Mouse (Mus musculus): ENCODE results near the gene Flrt2. TPM values are rescaled to one million over a fixed set of nuclear protein-coding genes. Genes with fewer than 3 reads are reported as not detected.
A peak's percentile ranks its signal among the peaks of the same experiment; 100 is the strongest.

Gene Flrt2
- total RNA-seq, 2 experiments from 2014 or later = 39.9 to 41.2 TPM

GRCm38 (mm10) chr12:95723265-95723664 lies 31.2 kb downstream of the Flrt2 start:
- DNase-seq (ENCODE audit: low spot score in 2 of 2) = no peak

DNA sequence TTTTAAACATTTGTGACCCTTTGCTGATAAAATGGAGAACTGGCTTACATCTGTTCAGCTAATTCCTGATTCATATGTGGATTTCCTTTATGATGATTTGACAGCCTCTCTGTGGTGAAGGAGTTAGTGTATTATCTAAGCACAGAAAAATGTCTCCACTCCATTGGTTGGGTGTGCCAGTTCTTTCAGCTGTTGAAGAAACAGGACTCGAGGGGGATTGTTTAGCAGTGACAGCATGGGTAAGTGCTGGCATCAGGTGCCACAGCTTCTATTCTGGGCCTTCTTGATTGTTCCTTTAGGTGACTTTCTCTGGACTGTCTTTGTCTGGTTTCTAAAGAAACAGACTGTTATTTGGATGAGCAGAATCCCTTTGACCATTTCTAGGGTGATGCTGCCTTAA lies 42.0 kb downstream of the Flrt2 start:
- no peak for DNase-seq (ENCODE audit: low spot score in 2 of 2)

DNA sequence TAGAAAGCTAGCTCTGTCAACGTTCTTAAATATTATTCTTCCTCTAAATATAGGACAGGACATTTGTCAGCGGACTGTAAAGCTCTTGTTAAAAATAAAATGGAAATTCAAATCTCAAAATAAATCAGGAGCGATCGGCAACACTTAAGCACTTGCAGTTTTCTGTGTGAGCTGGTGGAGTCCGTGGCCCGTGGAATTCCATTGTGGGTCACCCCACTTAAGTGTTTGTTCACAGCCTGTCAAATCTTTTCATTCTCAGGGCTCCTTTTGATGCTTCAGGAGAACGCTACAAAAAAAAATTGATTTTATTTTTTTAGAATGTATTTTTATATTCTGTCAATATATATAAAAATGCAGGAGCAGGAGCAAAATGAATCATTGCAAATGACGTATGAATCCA lies 45.5 kb downstream of the Flrt2 start:
- no peak for DNase-seq (ENCODE audit: low spot score in 2 of 2)

DNA sequence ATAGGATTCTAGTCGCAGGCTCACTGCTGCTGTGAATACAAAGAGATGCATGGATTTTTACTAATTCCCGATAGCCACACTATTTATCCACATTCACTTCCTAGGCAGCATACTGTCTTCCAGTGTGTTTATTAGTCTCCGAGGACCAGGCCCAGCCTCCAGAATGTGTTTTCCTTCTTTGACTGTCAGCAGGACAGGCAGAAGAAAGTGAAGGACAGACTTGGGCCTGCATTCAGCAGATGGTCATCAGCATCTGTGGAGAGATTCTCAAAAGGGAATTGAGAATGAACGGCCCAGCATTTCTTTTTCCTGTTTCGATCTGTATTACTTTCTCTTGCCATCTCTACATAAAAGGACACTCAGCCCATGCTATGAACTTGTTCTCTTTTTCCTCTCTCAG lies 46.0 kb downstream of the Flrt2 start:
- DNase-seq (ENCODE audit: low spot score in 2 of 2) = no peak

- no peak for DNase-seq (ENCODE audit: low spot score in 2 of 2)
These were observed 46.6 kb downstream of the Flrt2 start for GRCm38 (mm10) chr12:95738491-95739135.

DNA sequence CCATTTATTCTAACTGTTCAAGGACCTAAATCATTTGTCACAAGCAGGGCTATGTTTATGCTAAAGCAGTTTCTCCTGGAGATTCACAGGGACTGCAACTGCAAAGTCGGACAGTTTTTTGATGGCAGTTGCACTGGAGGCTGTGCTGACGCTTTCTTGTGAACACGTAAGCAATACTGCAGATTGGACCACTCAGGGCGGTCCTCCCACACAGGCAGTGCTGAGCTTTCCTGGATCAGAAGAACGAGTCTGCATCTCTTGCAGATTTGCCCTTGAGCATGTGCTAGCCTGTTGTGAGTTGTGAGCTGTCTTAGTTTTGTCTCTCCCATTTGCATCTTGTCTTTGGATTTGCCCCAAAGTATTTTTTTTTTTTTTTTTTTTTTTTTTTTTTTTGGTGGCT lies 47.7 kb downstream of the Flrt2 start:
- peak in 1 of 2 experiments; percentile 46 for DNase-seq (ENCODE audit: low spot score in 2 of 2)

DNA sequence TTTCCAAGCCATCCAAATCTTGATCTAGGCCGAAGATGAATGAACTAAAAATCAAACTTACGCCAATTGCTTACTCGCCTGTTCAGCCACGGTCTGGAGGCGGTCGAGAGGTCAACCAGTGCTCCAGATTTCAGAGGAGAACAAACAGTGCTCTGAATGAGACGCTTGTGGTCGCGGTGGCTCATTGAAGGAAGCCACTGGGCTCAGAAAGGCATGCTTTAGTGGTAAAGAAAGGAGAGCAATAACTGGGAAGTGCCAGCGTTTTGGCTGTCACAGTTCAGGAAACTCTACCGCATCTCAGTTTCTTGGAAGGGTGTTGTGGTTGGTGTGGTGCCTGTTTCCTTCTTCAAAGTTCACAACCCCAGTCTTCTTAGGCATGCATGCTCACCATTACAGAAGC lies 49.3 kb downstream of the Flrt2 start:
- DNase-seq (ENCODE audit: low spot score in 2 of 2) = no peak

- peak in 1 of 2 experiments; percentile 31 for DNase-seq (ENCODE audit: low spot score in 2 of 2)
These were observed 52.3 kb downstream of the Flrt2 start for GRCm38 (mm10) chr12:95744307-95744706.

DNA sequence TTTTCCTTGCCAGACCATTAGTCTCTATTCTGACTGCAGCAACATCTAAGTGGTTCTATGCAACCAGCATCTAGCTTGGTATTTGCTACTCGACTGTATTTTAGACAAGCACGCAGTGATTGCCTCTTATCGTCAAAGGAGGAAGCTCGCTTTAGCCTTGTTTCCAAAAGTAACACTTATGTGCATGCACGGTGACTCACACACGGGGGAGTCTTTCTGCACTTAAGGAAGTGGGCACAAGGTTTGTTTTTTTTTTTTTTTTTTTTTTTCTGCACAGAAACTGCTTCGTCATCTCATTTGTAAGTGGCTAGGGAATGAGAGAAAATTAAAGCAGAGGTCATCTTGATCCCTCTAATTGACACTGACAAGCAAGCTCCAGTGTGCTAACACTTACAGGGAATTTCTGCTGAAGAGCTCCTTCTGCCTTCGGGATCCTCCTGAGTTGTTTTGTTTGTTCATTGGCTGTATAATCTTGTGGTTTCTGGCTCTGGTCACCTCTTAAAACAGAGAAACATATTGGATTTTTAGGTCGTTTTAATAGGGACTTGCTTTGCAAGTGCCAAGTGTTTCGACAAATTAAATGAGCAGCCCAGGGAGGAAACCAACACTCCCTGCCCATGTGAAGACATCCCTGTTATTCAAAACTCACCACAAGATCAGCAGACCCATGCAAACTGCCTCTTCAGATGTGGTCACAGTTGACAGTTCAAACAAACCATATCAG lies 55.0 kb downstream of the Flrt2 start:
- DNase-seq (ENCODE audit: low spot score in 2 of 2) = no peak

DNA sequence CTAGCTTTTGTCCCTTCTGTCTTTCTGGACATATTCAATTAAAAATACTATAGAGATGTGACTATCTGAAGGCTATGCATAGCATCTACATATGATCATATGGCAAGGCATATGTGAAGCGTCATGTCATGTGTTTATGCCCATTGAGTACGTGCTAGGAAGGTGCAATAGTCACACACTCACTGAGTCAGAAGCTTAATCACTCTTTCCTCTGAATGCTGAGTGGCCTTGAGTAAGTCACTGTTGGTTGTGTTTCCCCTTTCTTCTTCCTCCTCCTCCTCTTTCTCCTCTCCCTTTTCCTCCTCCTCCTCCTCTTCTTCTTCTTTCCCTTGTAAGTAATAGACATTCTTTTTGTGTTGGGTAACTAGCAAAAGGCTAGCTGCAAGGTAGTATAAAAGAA lies 56.7 kb downstream of the Flrt2 start:
- no peak for DNase-seq (ENCODE audit: low spot score in 2 of 2)

GRCm38 (mm10) chr12:95749248-95749647 lies 57.2 kb downstream of the Flrt2 start:
- no peak for DNase-seq (ENCODE audit: low spot score in 2 of 2)

DNA sequence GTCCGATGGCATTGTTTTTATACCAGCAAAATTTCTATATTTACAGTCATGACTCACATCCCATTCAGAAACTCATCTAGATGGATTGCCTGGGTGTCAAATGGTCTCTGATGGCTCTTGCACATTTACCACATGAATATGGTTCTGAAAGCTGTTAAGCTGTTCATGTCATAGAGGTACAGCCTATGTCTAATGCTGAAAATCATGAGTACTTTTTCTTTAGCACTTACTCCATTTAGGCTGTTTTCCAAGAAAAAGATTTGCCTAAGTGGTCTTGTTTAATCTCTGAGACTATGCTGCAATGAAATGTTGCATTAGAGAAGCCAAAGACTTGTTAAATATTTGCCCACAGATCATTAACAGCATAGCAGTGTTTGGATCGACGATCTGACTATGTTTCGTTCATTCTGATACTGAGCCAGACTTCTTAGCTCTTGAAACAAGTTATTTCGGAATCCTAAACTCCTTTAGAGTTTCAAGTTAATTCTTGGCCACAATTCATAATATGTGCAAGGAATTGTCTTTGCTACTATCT lies 67.3 kb downstream of the Flrt2 start:
- no peak for DNase-seq (ENCODE audit: low spot score in 2 of 2)

DNA sequence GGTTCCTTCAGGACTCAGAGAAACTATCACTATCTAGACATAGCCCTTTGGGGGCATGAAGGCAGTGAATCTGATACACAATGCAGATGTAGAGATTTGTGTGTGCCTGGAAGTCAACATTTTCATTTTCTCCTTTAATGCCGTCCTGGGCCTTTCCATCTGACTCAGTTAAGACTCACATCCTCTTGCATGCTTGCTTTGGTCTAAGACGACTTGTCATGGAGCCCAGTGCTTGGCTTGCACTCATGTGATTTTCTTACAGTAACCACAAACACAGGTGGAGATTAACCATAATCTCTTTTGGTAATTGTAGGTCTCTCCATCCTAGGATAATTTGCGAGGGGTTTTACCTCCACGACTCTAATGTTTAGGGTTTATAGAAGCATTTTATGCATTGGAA lies 73.2 kb downstream of the Flrt2 start:
- no peak for DNase-seq (ENCODE audit: low spot score in 2 of 2)

GRCm38 (mm10) chr12:95769041-95769440 lies 77.0 kb downstream of the Flrt2 start:
- DNase-seq (ENCODE audit: low spot score in 2 of 2) = no peak

DNA sequence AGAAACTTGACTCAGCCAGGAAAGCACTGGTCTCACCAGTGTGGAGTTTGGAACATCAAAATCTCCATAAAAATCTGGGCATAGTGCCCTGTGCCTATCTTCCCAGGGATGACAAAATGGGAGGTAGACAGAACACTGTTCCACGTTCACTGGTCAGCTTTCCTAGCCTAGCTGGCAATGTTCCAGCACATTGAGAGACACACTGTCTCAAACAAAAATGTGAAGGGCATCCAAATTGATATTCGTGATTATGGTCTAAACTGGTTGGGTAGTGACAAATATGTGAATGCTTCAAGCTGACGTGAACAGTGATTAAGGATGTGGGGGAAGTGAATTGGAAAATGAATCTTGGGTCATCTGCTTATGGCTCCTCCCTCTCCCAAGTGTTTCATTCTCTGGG lies 78.2 kb downstream of the Flrt2 start:
- DNase-seq (ENCODE audit: low spot score in 2 of 2) = no peak

- DNase-seq (ENCODE audit: low spot score in 2 of 2) = no peak
These were observed 98.1 kb downstream of the Flrt2 start for GRCm38 (mm10) chr12:95790146-95790545.

DNA sequence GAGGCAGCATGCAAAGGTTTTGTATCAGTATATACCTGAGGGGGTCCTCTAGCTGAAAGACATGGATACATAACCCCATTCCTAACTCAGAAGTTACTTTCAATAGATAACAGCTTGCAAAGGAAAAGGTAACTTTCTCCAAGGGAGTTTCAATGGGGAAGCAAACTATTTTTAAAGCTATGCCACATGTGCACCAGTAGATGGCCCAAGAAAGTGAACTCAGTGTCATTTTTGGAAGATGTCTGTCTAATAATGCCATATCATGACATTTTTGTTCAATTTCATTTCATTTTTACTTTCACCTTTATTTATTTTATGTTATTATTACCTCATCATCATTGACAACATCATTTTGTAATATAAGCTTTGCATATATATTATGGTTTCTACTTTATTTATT lies 124.6 kb downstream of the Flrt2 start:
- DNase-seq (ENCODE audit: low spot score in 2 of 2) = no peak
